Mouse (Mus musculus): ENCODE data around the gene Pex14. TPM values are rescaled to one million over a fixed set of nuclear protein-coding genes. Genes with fewer than 3 reads are reported as not detected.

Gene Pex14
- polyA plus RNA-seq, 1 experiment: 71.5 TPM

GRCm38 (mm10) chr4:148950932-148951650 lies 148.6 kb downstream of the Pex14 start:
- TF ChIP-seq USF1 (IDR thresholded peaks at IDR 0.05; ENCODE audit: low read depth) (no peak), MAX (IDR thresholded peaks at IDR 0.05; ENCODE audit: low read depth) (no peak), CEBPB (IDR thresholded peaks at IDR 0.05; ENCODE audit: insufficient read depth, poor library complexity, severe bottlenecking) (no peak), POLR2AphosphoS2 (IDR thresholded peaks at IDR 0.05; ENCODE audit: insufficient read length, low read depth) (no peak), E2F4 (IDR thresholded peaks at IDR 0.05; ENCODE audit: insufficient read depth) (no peak), REST (IDR thresholded peaks at IDR 0.05; ENCODE audit: insufficient read depth, insufficient read length) (no peak), TCF3 (IDR thresholded peaks at IDR 0.05; ENCODE audit: insufficient read length, low read depth) (no peak), MYOD1 (IDR thresholded peaks at IDR 0.05; ENCODE audit: control insufficient read depth in 1 of 3, insufficient read length in 2 of 3, low read depth in 2 of 3) (no peak), SRF (IDR thresholded peaks at IDR 0.05; ENCODE audit: control insufficient read depth, insufficient read length, low read depth) (no peak), MYOG (IDR thresholded peaks at IDR 0.05; ENCODE audit: control insufficient read depth in 1 of 3, insufficient read depth in 1 of 3, insufficient read length in 2 of 3, low read depth in 2 of 3) (no peak), TCF12 (IDR thresholded peaks at IDR 0.05; ENCODE audit: insufficient read depth, poor library complexity, severe bottlenecking) (no peak), POLR2A (IDR thresholded peaks at IDR 0.05; ENCODE audit: insufficient read length, low read depth) (no peak)
- no peaks in the 10 kb centered on the region for H3K36me3 ChIP-seq (ENCODE audit: control insufficient read depth, insufficient read depth)
- no peak overlapping the region for H3ac ChIP-seq (ENCODE audit: control insufficient read depth, insufficient read length)

DNA sequence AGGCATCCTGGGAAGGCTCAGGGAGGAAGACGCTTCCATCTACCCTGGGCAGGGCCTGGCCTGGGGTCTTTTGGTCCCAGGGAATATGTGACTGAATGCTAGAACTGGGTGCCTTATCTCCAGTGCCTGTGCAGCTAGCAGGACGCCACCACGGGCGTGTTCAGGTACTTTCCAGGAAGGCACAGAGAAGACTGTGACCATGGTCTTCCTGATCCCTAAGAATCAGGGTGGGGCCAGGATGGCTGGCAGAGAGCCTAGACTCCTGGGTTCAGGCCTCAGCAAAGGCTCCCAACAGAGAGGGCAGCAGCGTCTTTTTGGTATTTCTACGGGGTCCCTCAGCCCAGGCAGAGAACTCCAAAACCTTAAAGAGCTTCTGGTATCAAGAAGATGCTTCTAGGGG lies 149.2 kb downstream of the Pex14 start:
- Histone ChIP-seq H3K4me3 (no peak overlapping the region), H3K4me2 (ENCODE audit: low read depth) (no peak overlapping the region), H3K79me2 (ENCODE audit: control insufficient read depth, insufficient read depth) (no peaks in the 10 kb centered on the region), H3ac (ENCODE audit: control insufficient read depth, insufficient read length) (no peak overlapping the region), H3K27me3 (ENCODE audit: control insufficient read depth, insufficient read depth, insufficient read length) (no peaks in the 10 kb centered on the region), H3K36me3 (ENCODE audit: control insufficient read depth, insufficient read depth) (no peaks in the 10 kb centered on the region)
- no peak for TF ChIP-seq TCF3 (IDR thresholded peaks at IDR 0.05; ENCODE audit: insufficient read length, low read depth)
- TF ChIP-seq POLR2A (IDR thresholded peaks at IDR 0.05; ENCODE audit: insufficient read length, low read depth): no peak
- TF ChIP-seq USF1 (IDR thresholded peaks at IDR 0.05; ENCODE audit: low read depth): no peak
- no peak for TF ChIP-seq TCF12 (IDR thresholded peaks at IDR 0.05; ENCODE audit: insufficient read depth, poor library complexity, severe bottlenecking)
- TF ChIP-seq MYOG (IDR thresholded peaks at IDR 0.05; ENCODE audit: control insufficient read depth in 1 of 3, insufficient read depth in 1 of 3, insufficient read length in 2 of 3, low read depth in 2 of 3): no peak
- TF ChIP-seq MYOD1 (IDR thresholded peaks at IDR 0.05; ENCODE audit: control insufficient read depth in 1 of 3, insufficient read length in 2 of 3, low read depth in 2 of 3): no peak
- no peak for TF ChIP-seq REST (IDR thresholded peaks at IDR 0.05; ENCODE audit: insufficient read depth, insufficient read length)
- no peak for TF ChIP-seq CEBPB (IDR thresholded peaks at IDR 0.05; ENCODE audit: insufficient read depth, poor library complexity, severe bottlenecking)
- no peak for TF ChIP-seq POLR2AphosphoS2 (IDR thresholded peaks at IDR 0.05; ENCODE audit: insufficient read length, low read depth)
- no peak for TF ChIP-seq MAX (IDR thresholded peaks at IDR 0.05; ENCODE audit: low read depth)
- no peak for TF ChIP-seq SRF (IDR thresholded peaks at IDR 0.05; ENCODE audit: control insufficient read depth, insufficient read length, low read depth)
- TF ChIP-seq E2F4 (IDR thresholded peaks at IDR 0.05; ENCODE audit: insufficient read depth): no peak

More at GRCm38 (mm10) chr4:148950932-148951650, 148.6 kb downstream of the Pex14 start:
- H3K4me2 ChIP-seq (ENCODE audit: low read depth): no peak overlapping the region
- no peak overlapping the region for H3K4me3 ChIP-seq
- H3K27me3 ChIP-seq (ENCODE audit: control insufficient read depth, insufficient read depth, insufficient read length): no peaks in the 10 kb centered on the region
- no peaks in the 10 kb centered on the region for H3K79me2 ChIP-seq (ENCODE audit: control insufficient read depth, insufficient read depth)

GRCm38 (mm10) chr4:148947833-148948388 lies 151.8 kb downstream of the Pex14 start:
- no peak overlapping the region for H3K4me2 ChIP-seq (ENCODE audit: low read depth)
- H3K36me3 ChIP-seq (ENCODE audit: control insufficient read depth, insufficient read depth): no peaks in the 10 kb centered on the region
- no peaks in the 10 kb centered on the region for H3K27me3 ChIP-seq (ENCODE audit: control insufficient read depth, insufficient read depth, insufficient read length)
- no peaks in the 10 kb centered on the region for H3K79me2 ChIP-seq (ENCODE audit: control insufficient read depth, insufficient read depth)
- H3ac ChIP-seq (ENCODE audit: control insufficient read depth, insufficient read length): no peak overlapping the region
- TF ChIP-seq CEBPB (IDR thresholded peaks at IDR 0.05; ENCODE audit: insufficient read depth, poor library complexity, severe bottlenecking) (no peak), MAX (IDR thresholded peaks at IDR 0.05; ENCODE audit: low read depth) (no peak), REST (IDR thresholded peaks at IDR 0.05; ENCODE audit: insufficient read depth, insufficient read length) (no peak), TCF3 (IDR thresholded peaks at IDR 0.05; ENCODE audit: insufficient read length, low read depth) (no peak), POLR2AphosphoS2 (IDR thresholded peaks at IDR 0.05; ENCODE audit: insufficient read length, low read depth) (no peak), MYOG (IDR thresholded peaks at IDR 0.05; ENCODE audit: control insufficient read depth in 1 of 3, insufficient read depth in 1 of 3, insufficient read length in 2 of 3, low read depth in 2 of 3) (peak in 2 of 3 experiments; percentile 6 to 74), E2F4 (IDR thresholded peaks at IDR 0.05; ENCODE audit: insufficient read depth) (no peak), TCF12 (IDR thresholded peaks at IDR 0.05; ENCODE audit: insufficient read depth, poor library complexity, severe bottlenecking) (no peak), MYOD1 (IDR thresholded peaks at IDR 0.05; ENCODE audit: control insufficient read depth in 1 of 3, insufficient read length in 2 of 3, low read depth in 2 of 3) (peak in 1 of 3 experiments; percentile 50), USF1 (IDR thresholded peaks at IDR 0.05; ENCODE audit: low read depth) (no peak)
- H3K4me3 ChIP-seq: no peak overlapping the region

DNA sequence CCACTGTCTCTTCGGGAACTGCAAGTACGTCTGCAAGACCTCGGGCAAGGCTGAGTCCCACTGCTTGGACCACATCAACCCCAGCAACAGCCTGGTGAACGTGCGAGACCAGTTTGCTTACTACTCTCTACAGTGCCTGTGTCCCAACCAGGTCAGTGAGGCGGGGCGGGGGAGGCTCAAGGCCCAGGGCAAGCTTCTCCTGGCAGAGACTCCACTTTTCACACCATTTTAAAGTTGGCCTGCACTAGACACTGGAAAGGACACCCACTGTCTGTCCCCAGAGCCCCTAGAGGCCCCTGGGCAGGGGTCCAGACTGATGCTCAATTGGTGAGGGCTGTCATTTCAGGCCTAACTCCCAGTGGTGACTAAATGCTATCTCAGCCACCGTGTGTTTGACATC lies 153.6 kb downstream of the Pex14 start:
- TF ChIP-seq SRF (IDR thresholded peaks at IDR 0.05; ENCODE audit: control insufficient read depth, insufficient read length, low read depth): no peak
- no peak for TF ChIP-seq REST (IDR thresholded peaks at IDR 0.05; ENCODE audit: insufficient read depth, insufficient read length)
- no peak for TF ChIP-seq CEBPB (IDR thresholded peaks at IDR 0.05; ENCODE audit: insufficient read depth, poor library complexity, severe bottlenecking)
- no peak for TF ChIP-seq MYOG (IDR thresholded peaks at IDR 0.05; ENCODE audit: control insufficient read depth in 1 of 3, insufficient read depth in 1 of 3, insufficient read length in 2 of 3, low read depth in 2 of 3)
- TF ChIP-seq E2F4 (IDR thresholded peaks at IDR 0.05; ENCODE audit: insufficient read depth): no peak
- TF ChIP-seq POLR2A (IDR thresholded peaks at IDR 0.05; ENCODE audit: insufficient read length, low read depth): no peak
- TF ChIP-seq USF1 (IDR thresholded peaks at IDR 0.05; ENCODE audit: low read depth): no peak
- TF ChIP-seq MYOD1 (IDR thresholded peaks at IDR 0.05; ENCODE audit: control insufficient read depth in 1 of 3, insufficient read length in 2 of 3, low read depth in 2 of 3): no peak
- no peak for TF ChIP-seq POLR2AphosphoS2 (IDR thresholded peaks at IDR 0.05; ENCODE audit: insufficient read length, low read depth)
- TF ChIP-seq TCF3 (IDR thresholded peaks at IDR 0.05; ENCODE audit: insufficient read length, low read depth): no peak
- TF ChIP-seq MAX (IDR thresholded peaks at IDR 0.05; ENCODE audit: low read depth): no peak
- TF ChIP-seq TCF12 (IDR thresholded peaks at IDR 0.05; ENCODE audit: insufficient read depth, poor library complexity, severe bottlenecking): no peak
- Histone ChIP-seq H3ac (ENCODE audit: control insufficient read depth, insufficient read length) (no peak overlapping the region), H3K27me3 (ENCODE audit: control insufficient read depth, insufficient read depth, insufficient read length) (no peaks in the 10 kb centered on the region), H3K36me3 (ENCODE audit: control insufficient read depth, insufficient read depth) (no peaks in the 10 kb centered on the region), H3K79me2 (ENCODE audit: control insufficient read depth, insufficient read depth) (no peaks in the 10 kb centered on the region), H3K4me2 (ENCODE audit: low read depth) (no peak overlapping the region), H3K4me3 (no peak overlapping the region)
